Mouse (Mus musculus) liver, adult 2 months (tissue): ENCODE measurements around the gene Pcnx3. TPM values are rescaled to one million over a fixed set of nuclear protein-coding genes. Genes with fewer than 3 reads are reported as not detected.

Experiments used
- DNase-seq: peaks from one replicate; pipeline ENCODE4 v3.0.0-alpha.2; 2011; ENCODE audit warnings: low read depth, low spot score; ENCODE audit errors: extremely low read depth
- H3K27ac ChIP-seq: fragments of 200-500 bp; replicated peaks from 2 replicates; pipeline ENCODE4 v1.5.1; 2012; ENCODE audit warnings: low read depth, mild to moderate bottlenecking, control low read depth, inconsistent platforms, low read length; ENCODE audit not compliant: insufficient read depth
- H3K27me3 ChIP-seq: fragments of 200-500 bp; 2 replicates; pipeline ENCODE4 v1.6.1; 2012; ENCODE audit warnings: mild to moderate bottlenecking, moderate library complexity, low read length, inconsistent platforms; ENCODE audit not compliant: control insufficient read depth, insufficient read depth
- H3K36me3 ChIP-seq: fragments of 200-500 bp; 2 replicates; pipeline ENCODE4 v1.6.1; 2012; ENCODE audit warnings: low read length, inconsistent platforms; ENCODE audit not compliant: control insufficient read depth, insufficient read depth
- H3K4me1 ChIP-seq: fragments of 200-500 bp; 2 replicates; pipeline ENCODE4 v1.6.1; 2011; ENCODE audit warnings: low read length; ENCODE audit not compliant: control insufficient read depth, insufficient read depth
- H3K4me3 ChIP-seq: fragments of 200-500 bp; 2 replicates; pipeline ENCODE4 v1.5.1; 2011; ENCODE audit warnings: low read depth, mild to moderate bottlenecking, control low read depth, low read length, moderate library complexity; ENCODE audit not compliant: insufficient read depth
- H3K79me2 ChIP-seq: fragments of 200-500 bp; 2 replicates; pipeline ENCODE4 v1.6.1; 2012; ENCODE audit warnings: inconsistent platforms, mild to moderate bottlenecking, low read length, moderate library complexity; ENCODE audit not compliant: control insufficient read depth, insufficient read depth
- H3K9ac ChIP-seq: fragments of 200-500 bp; 2 replicates; pipeline ENCODE4 v1.6.1; 2012; ENCODE audit warnings: low read depth, mild to moderate bottlenecking, control low read depth, inconsistent platforms, low read length
- CTCF ChIP-seq: fragments of 200-500 bp; IDR thresholded peaks from 2 replicates; pipeline ENCODE4 v1.5.1; 2011; ENCODE audit warnings: low read depth, low read length, control low read depth
- POLR2A ChIP-seq: fragments of 200-500 bp; IDR thresholded peaks from 2 replicates; pipeline ENCODE4 v1.6.1; 2011; ENCODE audit warnings: low read length, control low read depth; ENCODE audit not compliant: insufficient read depth; ENCODE audit errors: extremely low read depth
- WGBS: fragments of 180-500 bp; shearing (Covaris S2); methylation state at CpG from one replicate; pipeline ENCODE4 v1.1.7; 2018; 5-methylcytosine and 5-hydroxymethylcytosine counted together
- polyA plus RNA-seq: library from polyadenylated mRNA; depleted of rRNA; stranded (reverse); fragments of >200 nt; gene quantifications from 2 replicates; pipeline ENCODE4 v1.2.3, GENCODE M21; 2012
- total RNA-seq: library from RNA; depleted of rRNA; stranded (reverse); fragments of >200 nt; gene quantifications from 2 replicates; pipeline ENCODE4 v1.2.3, GENCODE M21; 2014

Pcnx3 gene
- total and polyA plus RNA-seq, 2 experiments: 7.6 to 63.8 TPM

DNA sequence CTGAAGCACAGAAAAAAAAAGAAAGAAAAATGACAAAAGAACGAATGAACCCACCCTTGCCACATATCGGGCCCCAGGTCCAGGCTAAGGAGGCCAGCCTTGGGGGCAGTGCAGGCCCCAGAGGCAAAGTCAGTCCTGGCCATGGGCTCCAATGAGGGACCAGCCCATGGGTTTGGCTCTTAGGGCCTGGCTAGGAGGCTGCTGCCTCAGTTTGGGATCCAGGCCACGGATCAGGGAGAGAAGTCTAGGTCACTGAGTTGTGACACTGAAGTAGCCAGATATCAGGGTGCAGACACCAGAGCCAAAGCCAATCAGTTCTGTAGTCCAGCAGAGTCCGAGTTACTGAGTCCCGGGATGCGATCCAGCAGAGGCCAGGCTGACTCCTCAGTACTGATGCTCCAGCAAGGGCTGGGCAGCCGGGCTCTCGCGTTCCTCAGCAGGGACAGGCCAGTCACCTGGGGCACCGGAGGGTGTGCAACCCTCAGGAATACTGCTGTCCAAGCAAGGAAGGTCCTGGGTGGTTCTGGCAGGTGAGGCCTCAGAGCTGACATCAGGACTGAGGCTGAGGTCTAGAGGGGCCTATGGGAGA, 23.9 kb downstream of the Pcnx3 start:
- Histone ChIP-seq H3K4me1 (peaks cover 3% of the 10 kb centered on the region; the same call in 1 of the 2 replicates), H3K27ac (no peak overlapping the region), H3K27me3 (no peaks in the 10 kb centered on the region), H3K36me3 (no peaks in the 10 kb centered on the region), H3K4me3 (no peak overlapping the region), H3K79me2 (peaks cover 4% of the 10 kb centered on the region; the same call in 1 of the 2 replicates), H3K9ac (no peak overlapping the region)
- WGBS: 97% methylated on average over 10 of the region's 10 CpGs
- TF ChIP-seq CTCF: no peak
- TF ChIP-seq POLR2A: no peak
- no peak for DNase-seq

GRCm38 (mm10) chr19:5662981-5663913, 25.5 kb downstream of the Pcnx3 start, which contains the start of gene Sipa1:
Gene Sipa1 (minus strand): TSS chr19:5663707.
- Histone ChIP-seq H3K9ac (peak within 1 kb of the TSS; percentile 61), H3K36me3 (no peaks in the 10 kb centered on the region), H3K4me3 (peak within 1 kb of the TSS; percentile 59), H3K4me1 (peaks cover 3% of the 10 kb centered on the region; the same call in 1 of the 2 replicates), H3K27me3 (no peaks in the 10 kb centered on the region), H3K27ac (peak within 1 kb of the TSS; percentile 33), H3K79me2 (peaks cover 4% of the 10 kb centered on the region; the same call in 1 of the 2 replicates)
- peak; percentile 63 for DNase-seq
- WGBS: 4% methylated on average over 32 of the region's 32 CpGs
- TF ChIP-seq POLR2A (peak; percentile 71), CTCF (no peak)

- Histone ChIP-seq H3K79me2 (peaks cover 4% of the 10 kb centered on the region; the same call in 1 of the 2 replicates), H3K27me3 (no peaks in the 10 kb centered on the region), H3K36me3 (no peaks in the 10 kb centered on the region), H3K9ac (peak overlapping the region; percentile 21; the same call in 1 of the 2 replicates), H3K4me1 (peaks cover 3% of the 10 kb centered on the region; the same call in 1 of the 2 replicates), H3K4me3 (peak overlapping the region; percentile 59), H3K27ac (peak overlapping the region; percentile 8; the same call in 1 of the 2 replicates)
- no peak for TF ChIP-seq CTCF
- no peak for TF ChIP-seq POLR2A
- no peak for DNase-seq
- 72% methylated on average over 8 of the region's 8 CpGs for WGBS
These were observed 26.4 kb downstream of the Pcnx3 start for GRCm38 (mm10) chr19:5662310-5662709.

- peak overlapping the region; percentile 61 for H3K9ac ChIP-seq
- WGBS: 83% methylated on average over 16 of the region's 16 CpGs
- peak; percentile 37 for DNase-seq
- peak overlapping the region; percentile 61 for H3K4me3 ChIP-seq
- H3K4me1 ChIP-seq: peaks cover 3% of the 10 kb centered on the region; the same call in 1 of the 2 replicates
- no peaks in the 10 kb centered on the region for H3K27me3 ChIP-seq
- H3K36me3 ChIP-seq: no peaks in the 10 kb centered on the region
- TF ChIP-seq CTCF: no peak
- H3K79me2 ChIP-seq: peaks cover 4% of the 10 kb centered on the region; the same call in 1 of the 2 replicates
- H3K27ac ChIP-seq: peak overlapping the region; percentile 66
These were observed 27.6 kb downstream of the Pcnx3 start for GRCm38 (mm10) chr19:5660942-5661751.

DNA sequence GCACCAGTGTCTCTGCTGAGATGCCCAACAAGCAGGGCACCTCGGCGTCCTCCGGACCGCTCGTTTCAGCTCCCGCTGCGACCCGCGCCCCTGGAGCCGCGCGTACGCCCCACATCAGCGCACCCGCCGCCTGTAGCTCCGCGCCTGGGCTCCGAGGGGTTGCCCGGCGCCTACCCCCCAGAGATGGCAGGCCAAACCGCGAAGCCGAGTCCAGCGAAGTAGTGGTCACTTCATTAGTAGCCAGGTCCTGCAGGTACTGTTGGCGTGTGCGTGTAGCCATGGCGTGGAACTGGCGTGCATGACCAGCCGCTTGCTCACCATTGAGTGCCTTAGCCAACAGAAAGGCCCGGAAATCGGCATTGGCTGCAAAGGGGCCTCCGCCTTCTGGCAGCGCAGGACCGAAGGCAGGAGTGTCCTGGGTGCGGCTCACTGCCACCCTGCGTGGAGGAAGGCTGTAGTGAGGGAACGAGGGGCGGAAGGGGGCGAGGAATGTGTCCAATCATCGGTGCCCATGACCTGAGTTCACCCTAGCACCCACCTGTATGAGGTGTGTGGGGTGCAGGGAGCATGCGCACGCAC, 33.9 kb downstream of the Pcnx3 start:
- H3K9ac ChIP-seq: peak overlapping the region; percentile 15
- TF ChIP-seq POLR2A (no peak), CTCF (no peak)
- DNase-seq: no peak
- no peaks in the 10 kb centered on the region for H3K79me2 ChIP-seq
- 40% methylated on average over 43 of the region's 43 CpGs for WGBS
- peak overlapping the region; percentile 36; the same call in 1 of the 2 replicates for H3K4me3 ChIP-seq
- no peak overlapping the region for H3K27ac ChIP-seq
- H3K27me3 ChIP-seq: no peaks in the 10 kb centered on the region
- H3K36me3 ChIP-seq: no peaks in the 10 kb centered on the region
- 0 out of 2 replicates have a peak, but pooled peaks cover under 1% of the 10 kb centered on the region for H3K4me1 ChIP-seq
